Mouse (Mus musculus) mature B cell (primary cell): ENCODE results near the gene Olfr784.
"Not testable (repeated sequence)": the region's sequence is repeated elsewhere in the genome, so short reads cannot be mapped to it uniquely, and the experiment has no call there.

Source experiments
- in situ Hi-C: fragments of 300-500 bp; cut with MboI; formaldehyde crosslinking; loops from 2 replicates; pipeline ENCODE4 v1.14.3; 2019

Gene Olfr784

DNA sequence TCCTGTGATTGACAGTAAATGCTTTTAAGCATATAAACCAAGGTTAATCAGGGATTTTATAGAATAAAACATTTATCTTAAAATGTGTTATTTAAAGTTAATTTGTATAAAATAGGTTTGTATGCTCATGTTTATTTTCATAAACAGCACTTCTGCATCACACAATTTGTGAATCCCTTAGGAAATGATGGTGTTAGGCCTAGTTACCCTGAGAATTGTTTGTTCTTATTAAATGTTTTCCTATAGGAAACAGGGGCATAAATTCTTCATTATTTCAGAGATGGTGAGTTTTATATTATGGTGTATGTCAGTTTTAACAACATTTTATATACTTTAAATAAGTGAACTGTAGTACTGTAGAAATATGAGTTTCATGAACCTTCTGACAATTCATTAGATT lies at the start of gene Olfr784:
Gene Olfr784 (plus strand): TSS at position 301 of the 400 bp plus-strand sequence.
- in situ Hi-C loops, result no loop called here

DNA sequence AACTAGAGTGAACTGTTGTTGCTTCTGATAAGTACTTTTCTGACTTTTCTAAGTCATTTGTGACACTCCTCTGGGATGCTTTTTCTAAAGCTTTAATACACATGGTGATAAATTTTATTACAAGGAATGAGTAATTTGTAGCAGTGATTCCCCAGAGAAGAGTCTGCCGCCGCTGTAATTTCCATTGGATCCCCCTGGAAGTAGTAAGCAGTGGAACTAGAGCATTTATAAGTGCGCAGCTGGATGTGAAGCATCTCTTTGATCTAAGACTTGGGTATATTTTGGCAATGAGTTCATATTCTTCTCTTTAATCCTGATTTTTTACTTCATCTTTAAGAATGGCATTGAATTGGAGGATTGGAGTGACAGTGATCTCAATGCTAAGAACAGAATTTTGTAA lies 35.3 kb upstream of the Olfr784 start, which contains the start of gene Olfr782:
Gene Olfr782 (plus strand): TSS at position 301 of the 400 bp plus-strand sequence.
- in situ Hi-C loops, result no loop called here

- in situ Hi-C loops, result not testable (repeated sequence)
These were observed 31.4 kb upstream of the Olfr784 start for GRCm38 (mm10) chr10:129352475-129352874.

DNA sequence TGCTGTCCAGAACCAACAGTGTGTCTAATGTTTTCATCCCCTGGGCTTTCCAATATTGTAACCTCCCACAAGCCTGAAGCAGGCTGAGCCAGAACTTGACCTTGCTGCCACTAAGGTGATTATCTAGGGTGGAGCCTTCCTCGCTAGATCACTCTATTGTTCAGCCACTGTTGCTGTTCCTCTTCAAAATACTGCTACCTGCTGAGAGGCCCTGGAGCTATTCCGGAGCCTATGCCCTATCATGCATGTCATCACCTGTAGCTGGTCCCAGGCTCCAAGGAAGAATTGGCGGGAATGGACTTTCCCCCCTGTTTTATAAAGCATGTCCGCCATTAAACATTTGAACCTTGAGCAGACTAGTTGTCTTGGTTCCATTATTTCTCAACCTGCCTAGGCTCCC lies 27.4 kb upstream of the Olfr784 start:
- in situ Hi-C loops, result not testable (repeated sequence)

DNA sequence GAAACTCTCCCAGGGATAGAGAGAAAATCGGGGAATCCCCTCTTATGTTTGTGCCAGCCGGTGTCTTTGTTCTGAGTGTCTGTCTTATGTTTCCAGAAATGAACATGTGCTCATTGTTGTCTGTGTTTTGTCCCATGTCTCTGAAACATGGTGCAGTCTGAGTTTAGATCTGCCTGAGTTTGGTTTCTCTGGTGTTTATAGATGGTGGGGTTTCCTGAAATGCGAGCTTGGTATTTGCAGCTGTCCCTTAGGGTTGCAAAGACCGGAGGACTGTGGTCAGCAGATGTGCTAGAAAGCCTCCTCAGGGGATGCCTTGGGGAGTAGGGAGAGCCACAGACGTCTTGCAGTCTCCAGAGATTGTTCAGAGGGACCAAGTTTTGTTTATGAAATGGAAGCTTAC lies 26.6 kb upstream of the Olfr784 start:
- in situ Hi-C loops, result no loop called here

DNA sequence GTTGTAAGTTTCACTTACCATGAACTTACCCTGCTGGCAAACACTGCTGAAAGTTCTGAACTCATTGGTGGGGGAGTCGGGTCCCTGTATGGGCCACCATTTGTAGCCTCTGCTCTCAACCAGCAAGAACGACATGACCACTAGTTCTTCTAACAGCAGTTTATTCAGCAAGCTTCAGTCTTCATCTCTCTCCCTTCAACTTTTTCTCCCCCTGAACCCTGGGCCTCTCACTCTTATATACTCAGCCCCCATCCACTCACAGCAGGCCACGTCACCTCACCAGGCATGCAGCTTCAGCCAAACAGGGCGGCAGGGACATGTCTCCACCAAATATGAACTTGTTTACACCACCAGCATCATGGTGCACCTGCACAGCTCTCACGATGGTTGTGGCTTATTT lies 9.8 kb upstream of the Olfr784 start:
- in situ Hi-C loops, result not testable (repeated sequence)

DNA sequence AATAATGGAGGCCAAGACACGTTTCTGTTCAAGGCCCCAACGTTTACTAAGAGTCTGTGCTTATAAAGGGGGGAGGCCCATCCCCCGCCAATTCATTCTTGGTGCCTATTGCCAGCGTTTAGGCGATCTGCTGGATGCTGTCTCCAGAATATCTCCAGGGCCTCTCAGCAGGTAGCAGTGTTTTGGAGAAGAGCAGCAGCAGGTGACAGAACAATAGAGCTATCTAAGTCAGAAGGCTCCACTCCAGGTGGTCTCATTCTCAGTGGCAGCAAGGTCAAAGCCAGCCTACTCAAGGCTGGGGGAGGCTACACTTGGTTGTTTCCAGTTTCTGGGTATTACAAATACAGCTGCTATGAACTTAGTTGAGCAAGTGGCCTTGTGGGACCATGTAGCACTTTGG lies 17.0 kb downstream of the Olfr784 start:
- in situ Hi-C loops, result no loop called here

- in situ Hi-C loops, result no loop called here
These were observed 21.2 kb downstream of the Olfr784 start, which contains the start of gene Olfr785 for GRCm38 (mm10) chr10:129405126-129405525. TSS of gene Olfr785 (plus strand) at chr10:129405426.

DNA sequence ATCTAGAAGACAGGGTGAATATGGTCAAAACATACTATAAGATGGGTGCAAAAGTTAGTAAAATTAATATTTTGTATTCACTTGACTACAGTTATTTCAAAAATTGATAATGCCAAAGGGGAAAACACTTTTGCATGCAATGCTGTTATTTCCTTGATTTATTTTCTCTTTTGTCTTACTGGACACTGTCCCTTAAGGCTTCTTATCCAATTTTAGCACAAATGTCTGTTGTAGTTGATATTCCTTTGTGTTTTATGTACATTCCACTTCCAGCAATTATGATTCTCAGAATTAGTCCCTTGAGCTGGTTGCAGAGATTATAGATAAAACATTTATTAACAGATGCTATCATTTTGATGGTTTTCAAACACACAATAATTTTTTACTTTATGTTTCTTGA lies 43.1 kb downstream of the Olfr784 start, which contains the start of gene Olfr786:
Gene Olfr786 (plus strand): TSS at position 301 of the 400 bp plus-strand sequence.
- in situ Hi-C loops, result no loop called here
